Mouse (Mus musculus): ENCODE data around the gene Ccl17. TPM values are rescaled to one million over a fixed set of nuclear protein-coding genes. Genes with fewer than 3 reads are reported as not detected.
A peak's percentile ranks its signal among the peaks of the same experiment; 100 is the strongest.
"Not testable (repeated sequence)": the region's sequence is repeated elsewhere in the genome, so short reads cannot be mapped to it uniquely, and the experiment has no call there.

Gene Ccl17
- total RNA-seq, 2 experiments from 2014 or later: 3.7 to 4.3 TPM

GRCm38 (mm10) chr8:94826210-94826609 is 16.0 kb downstream of the Ccl17 start:
- no peak for DNase-seq

GRCm38 (mm10) chr8:94828284-94828683 is 18.0 kb downstream of the Ccl17 start:
- DNase-seq: no peak

- not testable (repeated sequence) for DNase-seq
Observed at GRCm38 (mm10) chr8:94833901-94834405, 23.7 kb downstream of the Ccl17 start.

GRCm38 (mm10) chr8:94835751-94836150 is 25.5 kb downstream of the Ccl17 start:
- not testable (repeated sequence) for DNase-seq

- DNase-seq: no peak
Observed at GRCm38 (mm10) chr8:94836456-94837240, 26.4 kb downstream of the Ccl17 start.

- DNase-seq: peak; percentile 90 to 94
Observed at GRCm38 (mm10) chr8:94837662-94838574, 27.7 kb downstream of the Ccl17 start, which contains the start of the genes Coq9 and Ciapin1. TSS of gene Coq9 (plus strand) at chr8:94838321. TSS of gene Ciapin1 (minus strand) at chr8:94838358.

GRCm38 (mm10) chr8:94838600-94838999 is 28.3 kb downstream of the Ccl17 start:
- DNase-seq: peak in 1 of 2 experiments; percentile 77

- no peak for DNase-seq
Observed at GRCm38 (mm10) chr8:94841183-94841582, 30.9 kb downstream of the Ccl17 start.

- DNase-seq: no peak
Observed at GRCm38 (mm10) chr8:94850049-94850448, 39.8 kb downstream of the Ccl17 start.

GRCm38 (mm10) chr8:94854761-94855160 is 44.5 kb downstream of the Ccl17 start:
- not testable (repeated sequence) for DNase-seq

- no peak for DNase-seq
Observed at GRCm38 (mm10) chr8:94857011-94857345, 46.7 kb downstream of the Ccl17 start.

- peak; percentile 91 to 92 for DNase-seq
Observed at GRCm38 (mm10) chr8:94857346-94858173, 47.3 kb downstream of the Ccl17 start, which contains the start of gene Polr2c. TSS of gene Polr2c (plus strand) at chr8:94857450.

GRCm38 (mm10) chr8:94861352-94861910 is 51.2 kb downstream of the Ccl17 start:
- peak in 1 of 2 experiments; percentile 39 for DNase-seq

Other genes with a start within 250 kb of the Ccl17 start
- 10 to 100 TPM; 26.1 to 27.0 TPM for gene Rspry1, start 208.5 kb upstream of the Ccl17 start, total RNA-seq (2021)
- gene Fam192a, start 208.5 kb upstream of the Ccl17 start, total RNA-seq (2021): 10 to 100 TPM; 37.5 to 43.0 TPM
- gene Arl2bp, start 143.9 kb upstream of the Ccl17 start, total RNA-seq (2021): 100 to 1,000 TPM; 150 to 161 TPM
- 10 to 100 TPM; 41.5 to 47.1 TPM for gene Pllp, start 114.2 kb upstream of the Ccl17 start, total RNA-seq (2021)
- not detected for gene Ccl22, start 64.9 kb upstream of the Ccl17 start, total RNA-seq (2021)
- gene Cx3cl1, start 38.4 kb upstream of the Ccl17 start, total RNA-seq (2021): 100 to 1,000 TPM; 425 TPM
- gene Coq9, start 27.9 kb downstream of the Ccl17 start, total RNA-seq (2021): 10 to 100 TPM; 84.8 to 86.5 TPM
- 10 to 100 TPM; 71.9 to 73.9 TPM for gene Ciapin1, start 27.9 kb downstream of the Ccl17 start, total RNA-seq (2021)
- 10 to 100 TPM; 62.4 to 71.5 TPM for gene Polr2c, start 47.0 kb downstream of the Ccl17 start, total RNA-seq (2021)
- gene Dok4, start 65.9 kb downstream of the Ccl17 start, total RNA-seq (2021): 10 to 100 TPM; 27.4 to 27.6 TPM
- 1 to 10 TPM; 1.1 to 2.1 TPM for gene Ccdc102a, start 107.6 kb downstream of the Ccl17 start, total RNA-seq (2021)
- gene Adgrg5, start 113.2 kb downstream of the Ccl17 start, total RNA-seq (2021): not detected
- 100 to 1,000 TPM in 1 of 2 experiments, 10 to 100 TPM in 1; 79.5 to 104 TPM for gene Adgrg1, start 164.3 kb downstream of the Ccl17 start, total RNA-seq (2021)
- under 1 TPM; 0.17 to 0.66 TPM for gene Adgrg3, start 207.2 kb downstream of the Ccl17 start, total RNA-seq (2021)
- gene Drc7, start 244.7 kb downstream of the Ccl17 start, total RNA-seq (2021): 1 to 10 TPM; 1.1 to 2.7 TPM

Data from layer of hippocampus, postnatal 36 days (tissue).